Mouse (Mus musculus) v-Abl transformed pro-B cells (cell line): ENCODE measurements around the gene Rbm26.

Source experiments
- in situ Hi-C, 2 experiments: fragments of 400-800 bp; cut with MboI; formaldehyde crosslinking; loops; one replicate each; pipeline ENCODE4 v1.15.1; 2025; ENCODE audit not compliant: unreplicated experiment in 2 of 2

Gene Rbm26

GRCm38 (mm10) chr14:105177238-105177693, at the start of gene Rbm26:
Gene Rbm26, minus strand, starts transcription at chr14:105177327.
- in situ Hi-C loops: loop anchor here in 1 of 2 experiments (10.0 to 25.0 kb wide), 2 partner anchors 702 to 1140 kb away; no protein-coding TSS in a partner anchor

- in situ Hi-C loops: no loop called here
Measured at GRCm38 (mm10) chr14:105225790-105226189, 48.7 kb upstream of the Rbm26 start.

GRCm38 (mm10) chr14:105222240-105222639, 45.1 kb upstream of the Rbm26 start:
- in situ Hi-C loops: no loop called here

GRCm38 (mm10) chr14:105219525-105220376, 42.6 kb upstream of the Rbm26 start:
- in situ Hi-C loops: no loop called here

DNA sequence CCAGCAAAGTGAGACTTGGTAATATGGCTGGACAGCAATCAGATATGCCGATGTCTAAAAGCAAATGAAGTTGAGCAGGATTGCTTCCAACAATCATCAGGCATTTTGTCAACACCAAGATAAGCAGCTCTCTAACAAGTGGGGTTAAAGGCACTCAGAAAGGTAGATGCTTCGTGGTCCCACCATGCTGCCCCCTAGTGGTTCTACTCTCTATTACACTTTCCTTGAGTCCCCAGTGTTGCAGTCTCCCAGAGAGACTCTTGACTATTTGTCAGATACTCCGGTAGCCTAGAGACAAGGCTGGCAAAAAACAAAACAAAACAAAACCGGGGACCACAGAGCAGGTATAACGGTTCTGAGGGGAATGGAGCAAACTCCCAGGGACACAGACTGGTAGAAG, 21.3 kb upstream of the Rbm26 start:
- in situ Hi-C loops: loop anchor here in 1 of 2 experiments (25.0 kb wide), 1 partner anchor 1161 kb away; no protein-coding TSS in a partner anchor

DNA sequence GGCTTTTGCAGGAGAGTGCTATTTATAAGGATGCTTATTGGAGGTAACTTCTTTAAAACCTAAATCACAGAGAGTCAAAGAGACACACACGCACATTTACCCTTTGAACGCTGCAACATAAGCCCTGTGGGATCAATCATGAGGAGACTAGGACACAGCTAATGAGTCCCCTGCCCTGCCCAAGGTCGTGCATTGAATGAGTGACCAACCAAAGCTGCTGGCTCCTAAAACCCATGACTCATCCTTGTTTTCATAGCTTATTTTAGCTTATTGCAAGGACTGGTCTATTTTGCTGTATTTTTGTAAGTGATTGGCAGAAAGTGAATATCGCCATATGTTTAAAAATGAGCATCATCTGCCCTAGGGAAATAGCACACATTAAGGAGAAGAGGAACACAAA, 17.6 kb upstream of the Rbm26 start:
- in situ Hi-C loops: loop anchor here in 1 of 2 experiments (25.0 kb wide), 1 partner anchor 1157 kb away; no protein-coding TSS in a partner anchor

- in situ Hi-C loops: loop anchor here (5.0 to 25.0 kb wide), 4 partner anchors 70 to 1148 kb away; partner anchors contain the start of genes Ndfip2 (in 1 of the 2) and Spry2 (in 1 of the 2)
Measured at GRCm38 (mm10) chr14:105184866-105185265, 7.7 kb upstream of the Rbm26 start.

GRCm38 (mm10) chr14:105182786-105183185, 5.7 kb upstream of the Rbm26 start:
- in situ Hi-C loops: loop anchor here (10.0 to 25.0 kb wide), 3 partner anchors 72 to 1145 kb away; partner anchors contain the start of genes Ndfip2 (in 1 of the 2) and Spry2 (in 1 of the 2)

- in situ Hi-C loops: loop anchor here (10.0 to 25.0 kb wide), 4 partner anchors 75 to 1142 kb away; partner anchors contain the start of genes Ndfip2 (in 1 of the 2) and Spry2 (in 1 of the 2)
Measured at GRCm38 (mm10) chr14:105179733-105180132, 2.6 kb upstream of the Rbm26 start.

DNA sequence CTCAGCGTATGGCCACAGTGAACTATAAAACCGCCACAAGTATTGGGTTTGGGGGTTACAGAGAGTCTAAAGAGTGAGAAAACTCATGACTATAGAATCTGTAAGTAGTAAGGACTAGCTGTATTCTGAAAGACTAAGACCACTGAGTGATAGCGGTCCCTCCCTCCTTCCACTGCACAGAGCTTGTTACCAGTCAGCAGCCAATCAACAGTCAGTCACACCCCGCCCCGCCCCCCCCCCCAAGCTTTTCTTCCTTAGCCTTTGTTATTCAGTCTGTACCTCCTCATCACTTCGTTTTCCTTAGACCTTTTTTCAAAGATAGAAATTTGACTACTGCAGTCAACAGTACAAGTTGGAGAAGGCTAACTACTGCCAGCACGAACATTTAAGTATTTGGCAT, 1.9 kb upstream of the Rbm26 start:
- in situ Hi-C loops: loop anchor here in 1 of 2 experiments (10.0 to 25.0 kb wide), 2 partner anchors 704 to 1142 kb away; no protein-coding TSS in a partner anchor

GRCm38 (mm10) chr14:105176381-105177168, 552 bp downstream of the Rbm26 start:
- in situ Hi-C loops: loop anchor here in 1 of 2 experiments (10.0 to 25.0 kb wide), 2 partner anchors 702 to 1139 kb away; no protein-coding TSS in a partner anchor

DNA sequence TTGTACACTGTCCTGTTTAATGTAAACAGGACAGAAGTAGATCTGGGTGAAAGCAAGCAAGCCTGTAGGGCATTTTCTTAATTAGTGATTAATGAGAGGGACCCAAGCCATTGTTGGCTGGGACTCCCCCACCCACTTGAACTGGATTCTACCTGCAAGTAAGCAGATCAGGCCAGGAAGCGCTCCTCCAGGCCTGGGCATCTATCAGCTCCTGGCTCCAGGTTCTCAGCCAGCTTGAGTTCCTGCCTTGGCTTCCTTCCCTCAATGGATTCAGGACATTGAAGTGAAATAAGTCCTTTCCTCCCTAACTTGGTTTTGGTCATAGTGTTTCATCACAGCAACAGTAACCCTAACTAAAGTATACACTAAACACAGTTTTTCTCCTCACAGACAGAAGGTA, 9.9 kb downstream of the Rbm26 start:
- in situ Hi-C loops: loop anchor here (25.0 kb wide), 2 partner anchors 655 to 1505 kb away; partner anchors contain the start of genes Rnf219 (in 1 of the 2) and Slain1 (in 1 of the 2)

GRCm38 (mm10) chr14:105164793-105165192, 12.3 kb downstream of the Rbm26 start:
- in situ Hi-C loops: loop anchor here (25.0 kb wide), 2 partner anchors 652 to 1502 kb away; partner anchors contain the start of genes Rnf219 (in 1 of the 2) and Slain1 (in 1 of the 2)

DNA sequence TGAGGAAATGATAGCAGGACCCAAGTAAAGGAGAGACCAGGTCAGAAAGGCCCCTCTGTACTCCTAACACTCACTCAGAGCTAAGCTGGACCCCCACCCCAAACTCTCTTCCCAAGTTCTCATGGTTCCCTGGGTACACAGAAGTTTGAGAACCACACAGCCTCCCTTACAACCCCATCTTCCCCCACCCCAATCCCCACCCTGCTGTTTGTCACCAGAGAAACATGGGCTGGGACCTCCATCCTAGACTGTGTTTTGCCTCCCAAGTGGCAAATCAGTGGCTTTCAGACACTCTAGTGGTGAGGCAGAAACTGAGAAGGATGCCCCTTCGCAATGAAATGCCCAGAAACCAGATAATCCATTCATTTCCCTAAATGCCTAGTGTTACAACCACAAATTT, 15.8 kb downstream of the Rbm26 start:
- in situ Hi-C loops: loop anchor here (25.0 kb wide), 2 partner anchors 649 to 1499 kb away; partner anchors contain the start of genes Rnf219 (in 1 of the 2) and Slain1 (in 1 of the 2)

- in situ Hi-C loops: loop anchor here (25.0 kb wide), 2 partner anchors 646 to 1496 kb away; partner anchors contain the start of genes Rnf219 (in 1 of the 2) and Slain1 (in 1 of the 2)
Measured at GRCm38 (mm10) chr14:105158526-105158925, 18.6 kb downstream of the Rbm26 start.

GRCm38 (mm10) chr14:105134076-105134475, 43.1 kb downstream of the Rbm26 start:
- in situ Hi-C loops: loop anchor here in 1 of 2 experiments (25.0 kb wide), 1 partner anchor 1472 kb away; the partner anchor contains the start of gene Slain1

GRCm38 (mm10) chr14:105127715-105128385, 49.3 kb downstream of the Rbm26 start:
- in situ Hi-C loops: loop anchor here in 1 of 2 experiments (25.0 kb wide), 1 partner anchor 1466 kb away; the partner anchor contains the start of gene Slain1

DNA sequence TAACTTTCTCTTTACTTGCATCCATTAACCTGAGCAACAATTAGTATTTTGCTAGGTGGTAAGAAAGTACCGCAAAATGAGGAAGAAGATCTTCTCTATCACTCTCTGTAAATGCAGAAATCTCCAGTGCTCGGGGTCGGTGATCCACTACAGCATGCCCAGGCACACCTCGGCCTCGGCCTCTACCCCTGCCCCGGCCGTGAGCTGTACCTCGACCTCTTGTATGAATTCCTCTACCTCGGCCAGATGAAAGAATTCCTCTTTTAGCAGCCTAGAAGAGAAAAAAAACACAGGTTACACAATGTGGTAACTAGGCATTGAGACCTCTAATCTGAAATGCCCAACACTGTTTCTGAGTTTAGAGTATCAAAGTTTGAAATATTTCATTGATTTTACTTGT, 52.6 kb downstream of the Rbm26 start:
- in situ Hi-C loops: no loop called here

DNA sequence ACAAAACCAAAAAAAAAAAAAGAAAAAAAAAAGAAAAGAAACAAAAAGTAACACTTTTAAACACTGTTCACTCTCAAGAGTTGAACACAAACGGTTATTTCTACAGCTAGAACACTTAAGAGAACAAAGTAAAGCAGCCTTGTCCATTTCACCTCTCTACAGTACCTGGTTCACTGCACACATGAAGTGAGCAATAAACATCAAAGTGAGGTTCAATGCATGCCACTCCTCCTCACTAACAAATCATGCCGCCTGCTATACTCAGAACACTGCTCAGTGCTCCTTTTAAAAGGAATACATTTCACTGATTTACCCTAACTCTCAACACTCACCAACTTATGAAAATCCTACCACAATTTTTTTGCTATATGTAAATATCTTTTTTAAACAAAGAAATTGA, 61.7 kb downstream of the Rbm26 start:
- in situ Hi-C loops: no loop called here
